Mouse (Mus musculus) subcutaneous adipose tissue, adult 2 months (tissue): Measurements from ENCODE around the gene Rab3gap2. TPM values are rescaled to one million over a fixed set of nuclear protein-coding genes. Genes with fewer than 3 reads are reported as not detected.

Experiments used
- polyA plus RNA-seq: library from polyadenylated mRNA; depleted of rRNA; stranded (reverse); fragments of >200 nt; gene quantifications from 2 replicates; pipeline ENCODE4 v1.2.3, GENCODE M21; 2012; ENCODE audit warnings: low replicate concordance; rRNA removed

Rab3gap2 gene
- 25.7 and 26.9 TPM in 2 replicates for polyA plus RNA-seq

DNA sequence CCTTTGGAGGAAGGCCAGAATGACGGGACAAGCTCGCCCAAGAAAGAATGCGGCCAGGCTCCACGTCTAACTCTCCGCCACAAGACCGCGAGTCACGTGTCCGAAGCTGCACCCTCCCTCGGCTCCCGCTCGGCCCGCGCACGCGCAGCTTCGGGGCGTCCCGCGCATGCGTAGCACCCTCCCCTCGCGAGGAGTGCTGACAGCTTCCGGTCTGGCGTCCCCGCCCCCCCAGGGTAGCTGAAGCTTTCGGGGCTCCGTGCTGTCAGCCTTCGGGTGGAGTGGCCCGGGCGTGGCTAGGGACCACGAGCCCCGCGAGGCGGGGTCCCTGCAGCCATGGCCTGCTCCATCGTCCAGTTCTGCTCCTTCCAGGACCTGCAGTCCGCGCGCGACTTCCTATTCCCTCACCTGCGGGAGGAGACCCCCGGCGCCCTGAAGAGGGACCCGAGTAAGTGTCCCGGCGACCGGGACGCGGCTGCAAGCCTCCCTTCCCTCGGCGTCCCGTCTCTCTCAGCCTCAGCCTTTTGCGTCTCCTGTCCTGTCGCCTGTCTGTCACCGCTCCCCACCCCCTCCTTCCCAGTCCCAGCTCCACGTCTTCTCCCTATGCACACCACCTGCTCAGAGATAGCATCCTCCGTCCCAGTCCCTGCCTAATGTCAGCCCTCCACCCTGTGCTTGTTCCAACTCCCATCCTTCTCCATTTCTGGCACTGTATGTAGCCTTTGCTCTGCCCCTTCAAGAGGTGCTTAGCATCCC, at the start of gene Rab3gap2:
Rab3gap2 (plus strand) TSS at position 209 of the 753 bp plus-strand sequence.

DNA sequence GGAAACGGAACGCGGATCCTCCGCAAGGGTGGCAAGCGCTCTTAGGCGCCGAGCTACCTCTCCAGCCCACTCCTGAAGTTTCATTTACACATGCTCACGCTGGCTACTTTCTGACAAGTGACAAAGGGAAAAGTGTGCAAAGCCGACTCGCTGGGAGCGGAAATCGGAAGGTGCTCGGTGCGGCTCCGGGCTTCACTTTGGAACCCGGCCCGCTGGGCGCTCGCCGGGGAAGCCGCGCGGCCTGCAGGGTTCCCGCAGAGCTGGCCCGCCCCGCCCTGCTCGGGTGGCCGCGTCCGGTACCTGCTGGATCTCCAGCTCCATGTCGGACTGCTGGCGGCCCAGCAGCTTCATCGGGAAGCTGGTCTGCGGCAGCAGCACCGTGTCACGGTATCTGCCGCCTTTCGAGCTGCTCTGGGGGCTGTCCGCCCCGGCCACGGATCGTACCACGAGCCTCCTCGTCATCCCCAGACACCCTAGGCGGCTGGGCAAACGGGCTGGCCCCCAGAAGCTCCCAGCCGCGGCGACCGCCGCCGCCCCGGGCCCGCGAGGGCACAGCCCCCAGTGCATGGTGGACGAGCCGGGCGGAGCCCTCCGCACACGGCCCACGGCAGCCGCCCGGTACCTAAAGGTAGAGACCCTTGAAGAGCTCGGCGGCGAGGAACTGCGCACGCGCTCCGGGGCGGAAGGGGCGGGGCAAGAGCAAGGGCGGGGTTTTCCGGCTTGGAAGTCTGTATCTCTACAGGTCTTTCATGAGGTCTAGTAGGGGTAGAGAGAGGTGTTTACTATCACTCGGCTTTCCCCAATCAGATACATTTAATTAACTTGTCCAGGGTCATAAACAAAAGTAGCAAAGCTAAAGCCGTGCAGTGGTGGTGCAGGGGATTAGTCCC, 125.0 kb downstream of the Rab3gap2 start, which contains the start of gene Iars2:
Iars2 (minus strand) TSS at position 676 of the 890 bp plus-strand sequence.

DNA sequence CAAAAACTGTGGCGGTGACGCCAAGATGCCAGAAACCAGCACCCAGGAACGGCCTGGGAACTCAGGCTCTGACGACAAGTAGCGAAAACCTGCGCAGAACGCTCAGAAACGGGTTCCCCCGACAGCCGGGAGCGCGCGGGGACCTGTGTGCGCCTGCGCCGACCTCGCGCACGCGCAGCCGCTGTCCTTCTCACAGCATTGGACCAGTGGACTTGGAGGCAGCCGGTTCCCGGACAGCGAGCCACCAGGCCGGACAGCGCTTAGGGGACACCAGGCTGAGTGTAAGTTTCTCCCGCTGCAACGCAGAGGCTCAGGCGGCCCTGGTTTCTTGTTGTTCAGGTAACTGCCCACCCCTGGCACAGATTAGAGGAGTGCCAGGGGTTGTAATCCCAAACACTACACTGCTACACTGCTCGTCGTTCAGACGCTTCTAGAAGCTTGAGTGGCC, 128.1 kb downstream of the Rab3gap2 start, which contains the start of gene Bpnt1:
Bpnt1 (plus strand) TSS at position 167 of the 448 bp plus-strand sequence.

Other genes starting within 250 kb of the Rab3gap2 start
- gene Mark1, start 204.5 kb upstream of the Rab3gap2 start, polyA plus RNA-seq, result 3.7 and 13.4 TPM in 2 replicates
- 39.9 and 51.1 TPM in 2 replicates for gene Iars2, start 125.3 kb downstream of the Rab3gap2 start, polyA plus RNA-seq
- gene Bpnt1, start 128.0 kb downstream of the Rab3gap2 start, polyA plus RNA-seq, result 82.3 and 97.8 TPM in 2 replicates
- gene Eprs, start 158.9 kb downstream of the Rab3gap2 start, polyA plus RNA-seq, result 15.8 and 19.9 TPM in 2 replicates